Mouse (Mus musculus) heart, adult 2 months (tissue): Measurements from ENCODE around the gene Lce3f. TPM values are rescaled to one million over a fixed set of nuclear protein-coding genes. Genes with fewer than 3 reads are reported as not detected.

Experiments used
- DNase-seq, 2 experiments: peaks; one replicate each; pipeline ENCODE4 v3.0.0; 2021
- H3K27ac ChIP-seq: fragments of 200-600 bp; 2 replicates; pipeline ENCODE4 v1.8.1; 2022
- H3K27me3 ChIP-seq: fragments of 200-500 bp; 2 replicates; pipeline ENCODE4 v1.6.1; 2012; ENCODE audit warnings: mild to moderate bottlenecking, low read length, inconsistent platforms, mixed read lengths; ENCODE audit not compliant: control insufficient read depth, insufficient read depth
- H3K36me3 ChIP-seq: fragments of 200-500 bp; 2 replicates; pipeline ENCODE4 v1.6.1; 2012; ENCODE audit warnings: low read length, inconsistent platforms; ENCODE audit not compliant: control insufficient read depth, insufficient read depth
- H3K4me1 ChIP-seq: fragments of 200-500 bp; 2 replicates; pipeline ENCODE4 v1.6.1; 2011; ENCODE audit warnings: low read length; ENCODE audit not compliant: control insufficient read depth, insufficient read depth
- H3K4me3 ChIP-seq: fragments of 200-600 bp; 2 replicates; pipeline ENCODE4 v1.8.1; 2022
- H3K79me2 ChIP-seq: fragments of 200-500 bp; replicated peaks from 2 replicates; pipeline ENCODE4 v1.6.1; 2012; ENCODE audit warnings: mild to moderate bottlenecking, inconsistent platforms, low read length, moderate library complexity, mixed read lengths; ENCODE audit not compliant: control insufficient read depth, insufficient read depth
- H3K9ac ChIP-seq: fragments of 200-500 bp; 2 replicates; pipeline ENCODE4 v1.6.1; 2012; ENCODE audit warnings: low read depth, mild to moderate bottlenecking, control low read depth, inconsistent platforms, low read length, mixed read lengths
- CTCF ChIP-seq: fragments of 200-600 bp; IDR thresholded peaks from 2 replicates; pipeline ENCODE4 v1.8.1; 2022; ENCODE audit warnings: antibody characterized with exemption, mild to moderate bottlenecking, moderate library complexity
- EP300 ChIP-seq: fragments of 200-500 bp; IDR thresholded peaks from 2 replicates; pipeline ENCODE4 v1.6.1; 2011; ENCODE audit warnings: low read depth, low read length, control low read depth; ENCODE audit not compliant: insufficient read depth
- POLR2A ChIP-seq: fragments of 200-500 bp; IDR thresholded peaks from 2 replicates; pipeline ENCODE4 v1.6.1; 2011; ENCODE audit warnings: mild to moderate bottlenecking, low read depth, low read length, control low read depth; ENCODE audit not compliant: insufficient read depth
- WGBS: fragments of 180-500 bp; shearing (Covaris S2); methylation state at CpG from one replicate; pipeline ENCODE4 v1.1.7; 2018; 5-methylcytosine and 5-hydroxymethylcytosine counted together
- intact Hi-C: fragments of 180-260 bp; cut with DNase I; formaldehyde crosslinking; loops from one replicate; pipeline ENCODE4 v1.15.1; 2025
- polyA plus RNA-seq: library from polyadenylated mRNA; depleted of rRNA; stranded (reverse); fragments of >200 nt; gene quantifications from 2 replicates; pipeline ENCODE4 v1.2.3, GENCODE M21; 2012
- total RNA-seq, 2 experiments: library from RNA; stranded (reverse); gene quantifications; 2 replicates each; pipeline ENCODE4 v1.2.3; 2021

The Lce3f gene
- total and polyA plus RNA-seq, 3 experiments = not detected

GRCm38 (mm10) chr3:93000621-93001020, 8.6 kb downstream of the Lce3f start:
- no peak for DNase-seq
- WGBS = 59% methylated on average over 3 of the region's 3 CpGs
- no peak overlapping the region for H3K4me3 ChIP-seq
- no peak overlapping the region for H3K9ac ChIP-seq
- H3K27ac ChIP-seq = no peak overlapping the region
- no peak for TF ChIP-seq CTCF
- no peak for TF ChIP-seq EP300
- no peak for TF ChIP-seq POLR2A
- intact Hi-C loops = no loop called here
- no peaks in the 10 kb centered on the region for H3K4me1 ChIP-seq
- H3K27me3 ChIP-seq = no peaks in the 10 kb centered on the region
- H3K36me3 ChIP-seq = no peaks in the 10 kb centered on the region
- H3K79me2 ChIP-seq = no peaks in the 10 kb centered on the region

- Histone ChIP-seq H3K79me2 (no peaks in the 10 kb centered on the region), H3K36me3 (no peaks in the 10 kb centered on the region), H3K27ac (no peak overlapping the region), H3K27me3 (no peaks in the 10 kb centered on the region), H3K4me3 (no peak overlapping the region), H3K9ac (no peak overlapping the region), H3K4me1 (no peaks in the 10 kb centered on the region)
- intact Hi-C loops = no loop called here
- WGBS = 66% methylated on average over 4 of the region's 4 CpGs
- DNase-seq = no peak
- TF ChIP-seq POLR2A = no peak
Observed at GRCm38 (mm10) chr3:93002843-93003242, 10.8 kb downstream of the Lce3f start.

- Histone ChIP-seq H3K9ac (no peak overlapping the region), H3K4me1 (no peaks in the 10 kb centered on the region), H3K4me3 (peak overlapping the region; percentile 8; the same call in 1 of the 2 replicates), H3K36me3 (no peaks in the 10 kb centered on the region), H3K27ac (no peak overlapping the region), H3K27me3 (peaks cover 2% of the 10 kb centered on the region), H3K79me2 (no peaks in the 10 kb centered on the region)
- TF ChIP-seq EP300 (no peak), POLR2A (no peak), CTCF (no peak)
- intact Hi-C loops = no loop called here
- WGBS = 1% methylated on average over 24 of the region's 24 CpGs
- DNase-seq = peak; percentile 11 to 21
Observed at GRCm38 (mm10) chr3:93014378-93014801, 22.4 kb downstream of the Lce3f start.

GRCm38 (mm10) chr3:93014871-93015270, 22.8 kb downstream of the Lce3f start:
- DNase-seq = no peak
- intact Hi-C loops = no loop called here
- TF ChIP-seq EP300 = no peak
- no peak for TF ChIP-seq POLR2A
- no peak for TF ChIP-seq CTCF
- H3K36me3 ChIP-seq = no peaks in the 10 kb centered on the region
- H3K4me1 ChIP-seq = no peaks in the 10 kb centered on the region
- H3K79me2 ChIP-seq = no peaks in the 10 kb centered on the region
- H3K27ac ChIP-seq = no peak overlapping the region
- H3K9ac ChIP-seq = no peak overlapping the region
- peak overlapping the region; percentile 8; the same call in 1 of the 2 replicates for H3K4me3 ChIP-seq
- 32% methylated on average over 5 of the region's 5 CpGs for WGBS
- peaks cover 2% of the 10 kb centered on the region for H3K27me3 ChIP-seq

GRCm38 (mm10) chr3:93015460-93016104, 23.6 kb downstream of the Lce3f start, which contains the start of gene Crct1:
Gene Crct1 (minus strand): TSS chr3:93015687.
- Histone ChIP-seq H3K27me3 (peaks cover 2% of the 10 kb centered on the region), H3K79me2 (no peaks in the 10 kb centered on the region), H3K4me1 (no peaks in the 10 kb centered on the region), H3K36me3 (no peaks in the 10 kb centered on the region), H3K27ac (no peak within 1 kb of the TSS), H3K9ac (no peak within 1 kb of the TSS), H3K4me3 (peak within 1 kb of the TSS; percentile 8; the same call in 1 of the 2 replicates)
- WGBS = 50% methylated on average over 4 of the region's 4 CpGs
- TF ChIP-seq CTCF = no peak
- TF ChIP-seq EP300 = no peak
- no peak for TF ChIP-seq POLR2A
- intact Hi-C loops = no loop called here
- DNase-seq = no peak

GRCm38 (mm10) chr3:93018960-93019359, 26.9 kb downstream of the Lce3f start, which contains the start of gene Lce1m:
Gene Lce1m (minus strand): TSS chr3:93019060.
- Histone ChIP-seq H3K4me1 (no peaks in the 10 kb centered on the region), H3K79me2 (no peaks in the 10 kb centered on the region), H3K27ac (no peak within 1 kb of the TSS), H3K9ac (no peak within 1 kb of the TSS), H3K4me3 (no peak within 1 kb of the TSS), H3K27me3 (peaks cover 2% of the 10 kb centered on the region), H3K36me3 (no peaks in the 10 kb centered on the region)
- 80% methylated on average over 2 of the region's 2 CpGs for WGBS
- intact Hi-C loops = no loop called here
- TF ChIP-seq CTCF (no peak), EP300 (no peak), POLR2A (no peak)
- no peak for DNase-seq
